Mouse (Mus musculus) limb, embryonic 13.5 days (tissue): Measurements from ENCODE around the gene Vps51. TPM values are rescaled to one million over a fixed set of nuclear protein-coding genes. Genes with fewer than 3 reads are reported as not detected.
"Not testable (repeated sequence)": the region's sequence is repeated elsewhere in the genome, so short reads cannot be mapped to it uniquely, and the experiment has no call there.

Experiments
- ATAC-seq: fragments of 200-750 bp; cut with Nextera tagmentation; 2 replicates; pipeline ENCODE4 v1.8.0; 2017; ENCODE audit warnings: low read depth, moderate number of reproducible peaks, moderate TSS enrichment; ENCODE audit not compliant: low FRiP score
- H3K27ac ChIP-seq: fragments of 300-500 bp; sonication (generic); 2 replicates; pipeline ENCODE4 v1.5.1; 2015; ENCODE audit warnings: inconsistent platforms, mild to moderate bottlenecking, moderate library complexity
- H3K27me3 ChIP-seq: fragments of 300-500 bp; sonication (generic); 2 replicates; pipeline ENCODE4 v1.6.1; 2015; ENCODE audit warnings: mild to moderate bottlenecking, inconsistent platforms
- H3K36me3 ChIP-seq: fragments of 300-500 bp; sonication (generic); 2 replicates; pipeline ENCODE4 v1.6.1; 2015; ENCODE audit warnings: inconsistent platforms, mild to moderate bottlenecking, moderate library complexity
- H3K4me1 ChIP-seq: fragments of 300-500 bp; sonication (generic); 2 replicates; pipeline ENCODE4 v1.6.1; 2015; ENCODE audit warnings: inconsistent platforms
- H3K4me2 ChIP-seq: fragments of 300-500 bp; sonication (generic); replicated peaks from 2 replicates; pipeline ENCODE4 v1.6.1; 2015; ENCODE audit warnings: inconsistent platforms, mild to moderate bottlenecking, moderate library complexity
- H3K4me3 ChIP-seq: fragments of 300-500 bp; sonication (generic); 2 replicates; pipeline ENCODE4 v1.5.1; 2015; ENCODE audit warnings: moderate library complexity, mild to moderate bottlenecking, inconsistent platforms
- H3K9ac ChIP-seq: fragments of 300-500 bp; sonication (generic); 2 replicates; pipeline ENCODE4 v1.6.1; 2015; ENCODE audit warnings: mild to moderate bottlenecking, inconsistent platforms
- H3K9me3 ChIP-seq: fragments of 300-500 bp; sonication (generic); 2 replicates; pipeline ENCODE4 v1.6.1; 2016; ENCODE audit warnings: inconsistent platforms
- WGBS: fragments of 180-500 bp; shearing (Covaris S2); methylation state at CpG from one replicate; pipeline ENCODE4 v1.1.7; 2015; 5-methylcytosine and 5-hydroxymethylcytosine counted together
- polyA plus RNA-seq: library from polyadenylated mRNA; unstranded; fragments of >200 nt; fragmentation: Nextera tagmentation; extraction: Ambion mirVana; gene quantifications from 2 replicates; pipeline ENCODE4 v1.2.1, GENCODE M21; 2015

The Vps51 gene
- polyA plus RNA-seq, 1 experiment from 2014 or later: 69.7 TPM

GRCm38 (mm10) chr19:6044102-6044501 lies 32.9 kb downstream of the Vps51 start:
- not testable (repeated sequence) for H3K4me3 ChIP-seq

GRCm38 (mm10) chr19:6042293-6042692 lies 34.7 kb downstream of the Vps51 start:
- Histone ChIP-seq H3K4me1 (peaks cover 10% of the 10 kb centered on the region), H3K27me3 (no peaks in the 10 kb centered on the region), H3K4me3 (no peak overlapping the region), H3K9me3 (no peaks in the 10 kb centered on the region), H3K27ac (no peak overlapping the region), H3K36me3 (no peaks in the 10 kb centered on the region), H3K4me2 (no peak overlapping the region), H3K9ac (no peak overlapping the region)
- 90% methylated on average over 9 of the region's 9 CpGs for whole genome bisulfite sequencing
- no peak for ATAC-seq

More at GRCm38 (mm10) chr19:6044102-6044501, 32.9 kb downstream of the Vps51 start:
- not testable (repeated sequence) for H3K9me3 ChIP-seq, ATAC-seq, H3K4me2 ChIP-seq, H3K27ac ChIP-seq, H3K9ac ChIP-seq, H3K27me3 ChIP-seq
- H3K4me1 ChIP-seq: peaks cover 23% of the 10 kb centered on the region
- 63% methylated on average over 4 of the region's 4 CpGs for WGBS
- H3K36me3 ChIP-seq: peaks cover 12% of the 10 kb centered on the region

- Histone ChIP-seq H3K27me3 (no peaks in the 10 kb centered on the region), H3K27ac (no peak overlapping the region), H3K4me1 (peaks cover under 1% of the 10 kb centered on the region), H3K4me2 (no peak overlapping the region), H3K9me3 (no peaks in the 10 kb centered on the region), H3K9ac (no peak overlapping the region), H3K36me3 (no peaks in the 10 kb centered on the region), H3K4me3 (no peak overlapping the region)
- ATAC-seq: no peak
These were observed 37.0 kb downstream of the Vps51 start for GRCm38 (mm10) chr19:6040002-6040401.

- no peak for ATAC-seq
- Histone ChIP-seq H3K4me1 (no peaks in the 10 kb centered on the region), H3K9ac (no peak overlapping the region), H3K27ac (no peak overlapping the region), H3K4me2 (no peak overlapping the region), H3K4me3 (no peak overlapping the region), H3K27me3 (no peaks in the 10 kb centered on the region), H3K36me3 (no peaks in the 10 kb centered on the region), H3K9me3 (no peaks in the 10 kb centered on the region)
- WGBS: 84% methylated on average over 7 of the region's 7 CpGs
These were observed 38.7 kb downstream of the Vps51 start for GRCm38 (mm10) chr19:6038326-6038725.

- no peak overlapping the region for H3K4me2 ChIP-seq
- H3K27me3 ChIP-seq: no peaks in the 10 kb centered on the region
- no peaks in the 10 kb centered on the region for H3K36me3 ChIP-seq
- ATAC-seq: no peak
- no peak overlapping the region for H3K4me3 ChIP-seq
- no peak overlapping the region for H3K27ac ChIP-seq
- no peak overlapping the region for H3K9ac ChIP-seq
- no peaks in the 10 kb centered on the region for H3K9me3 ChIP-seq
- no peaks in the 10 kb centered on the region for H3K4me1 ChIP-seq
These were observed 39.3 kb downstream of the Vps51 start for GRCm38 (mm10) chr19:6037695-6038094.

GRCm38 (mm10) chr19:6035966-6036585 lies 41.0 kb downstream of the Vps51 start:
- no peak overlapping the region for H3K4me2 ChIP-seq
- no peaks in the 10 kb centered on the region for H3K9me3 ChIP-seq
- H3K27ac ChIP-seq: no peak overlapping the region
- H3K9ac ChIP-seq: no peak overlapping the region
- no peak for ATAC-seq
- WGBS: 76% methylated on average over 9 of the region's 9 CpGs
- no peaks in the 10 kb centered on the region for H3K27me3 ChIP-seq
- no peak overlapping the region for H3K4me3 ChIP-seq
- H3K4me1 ChIP-seq: no peaks in the 10 kb centered on the region
- H3K36me3 ChIP-seq: no peaks in the 10 kb centered on the region

- Histone ChIP-seq H3K9me3 (no peaks in the 10 kb centered on the region), H3K4me3 (no peak overlapping the region), H3K4me1 (no peaks in the 10 kb centered on the region), H3K36me3 (no peaks in the 10 kb centered on the region), H3K27me3 (no peaks in the 10 kb centered on the region), H3K4me2 (no peak overlapping the region), H3K27ac (no peak overlapping the region), H3K9ac (no peak overlapping the region)
- ATAC-seq: no peak
- WGBS: 70% methylated on average over 14 of the region's 14 CpGs
These were observed 46.3 kb downstream of the Vps51 start for GRCm38 (mm10) chr19:6030520-6031280.

- no peaks in the 10 kb centered on the region for H3K36me3 ChIP-seq
- no peak overlapping the region for H3K27ac ChIP-seq
- H3K4me1 ChIP-seq: no peaks in the 10 kb centered on the region
- no peaks in the 10 kb centered on the region for H3K9me3 ChIP-seq
- WGBS: 79% methylated on average over 9 of the region's 9 CpGs
- H3K27me3 ChIP-seq: no peaks in the 10 kb centered on the region
- H3K9ac ChIP-seq: no peak overlapping the region
- no peak for ATAC-seq
- H3K4me2 ChIP-seq: no peak overlapping the region
- no peak overlapping the region for H3K4me3 ChIP-seq
These were observed 47.6 kb downstream of the Vps51 start for GRCm38 (mm10) chr19:6029426-6029825.

GRCm38 (mm10) chr19:6028991-6029390 lies 48.0 kb downstream of the Vps51 start:
- Histone ChIP-seq H3K4me1 (no peaks in the 10 kb centered on the region), H3K4me3 (no peak overlapping the region), H3K9ac (no peak overlapping the region), H3K4me2 (no peak overlapping the region), H3K9me3 (no peaks in the 10 kb centered on the region), H3K36me3 (no peaks in the 10 kb centered on the region), H3K27ac (no peak overlapping the region), H3K27me3 (no peaks in the 10 kb centered on the region)
- WGBS: 82% methylated on average over 6 of the region's 6 CpGs
- ATAC-seq: no peak

GRCm38 (mm10) chr19:6023930-6024329 lies 53.1 kb downstream of the Vps51 start:
- H3K27me3 ChIP-seq: no peaks in the 10 kb centered on the region
- H3K9ac ChIP-seq: no peak overlapping the region
- H3K4me1 ChIP-seq: no peaks in the 10 kb centered on the region
- no peaks in the 10 kb centered on the region for H3K9me3 ChIP-seq
- H3K4me3 ChIP-seq: no peak overlapping the region
- no peak for ATAC-seq
- H3K27ac ChIP-seq: no peak overlapping the region
- H3K36me3 ChIP-seq: no peaks in the 10 kb centered on the region
- 86% methylated on average over 7 of the region's 7 CpGs for WGBS
- no peak overlapping the region for H3K4me2 ChIP-seq

GRCm38 (mm10) chr19:6023059-6023458 lies 54.0 kb downstream of the Vps51 start:
- Histone ChIP-seq H3K36me3 (no peaks in the 10 kb centered on the region), H3K27ac (no peak overlapping the region), H3K9me3 (no peaks in the 10 kb centered on the region), H3K9ac (no peak overlapping the region), H3K27me3 (no peaks in the 10 kb centered on the region), H3K4me2 (no peak overlapping the region), H3K4me3 (no peak overlapping the region), H3K4me1 (no peaks in the 10 kb centered on the region)
- WGBS: 57% methylated on average over 8 of the region's 8 CpGs
- no peak for ATAC-seq

- Histone ChIP-seq H3K4me2 (no peak overlapping the region), H3K9ac (peak overlapping the region; percentile 31; the same call in 1 of the 2 replicates), H3K27me3 (peaks cover 23% of the 10 kb centered on the region), H3K36me3 (no peaks in the 10 kb centered on the region), H3K4me1 (peaks cover 9% of the 10 kb centered on the region), H3K9me3 (no peaks in the 10 kb centered on the region), H3K4me3 (no peak overlapping the region), H3K27ac (no peak overlapping the region)
- 55% methylated on average over 3 of the region's 3 CpGs for WGBS
- ATAC-seq: no peak
These were observed 56.8 kb downstream of the Vps51 start for GRCm38 (mm10) chr19:6020276-6020675.
